Mouse (Mus musculus) urinary bladder, postnatal 4 days (tissue): ENCODE measurements around the gene Cep128.

Source experiments
- DNase-seq, 2 experiments: peaks; one replicate each; pipeline ENCODE4 v3.0.0; 2021 to 2022; ENCODE audit warnings: low spot score in 2 of 2

Cep128 gene

GRCm38 (mm10) chr12:91183304-91183855, 200.8 kb downstream of the Cep128 start:
- no peak for DNase-seq

GRCm38 (mm10) chr12:91176808-91177526, 207.2 kb downstream of the Cep128 start:
- no peak for DNase-seq

GRCm38 (mm10) chr12:91171613-91172012, 212.6 kb downstream of the Cep128 start:
- DNase-seq, result no peak

DNA sequence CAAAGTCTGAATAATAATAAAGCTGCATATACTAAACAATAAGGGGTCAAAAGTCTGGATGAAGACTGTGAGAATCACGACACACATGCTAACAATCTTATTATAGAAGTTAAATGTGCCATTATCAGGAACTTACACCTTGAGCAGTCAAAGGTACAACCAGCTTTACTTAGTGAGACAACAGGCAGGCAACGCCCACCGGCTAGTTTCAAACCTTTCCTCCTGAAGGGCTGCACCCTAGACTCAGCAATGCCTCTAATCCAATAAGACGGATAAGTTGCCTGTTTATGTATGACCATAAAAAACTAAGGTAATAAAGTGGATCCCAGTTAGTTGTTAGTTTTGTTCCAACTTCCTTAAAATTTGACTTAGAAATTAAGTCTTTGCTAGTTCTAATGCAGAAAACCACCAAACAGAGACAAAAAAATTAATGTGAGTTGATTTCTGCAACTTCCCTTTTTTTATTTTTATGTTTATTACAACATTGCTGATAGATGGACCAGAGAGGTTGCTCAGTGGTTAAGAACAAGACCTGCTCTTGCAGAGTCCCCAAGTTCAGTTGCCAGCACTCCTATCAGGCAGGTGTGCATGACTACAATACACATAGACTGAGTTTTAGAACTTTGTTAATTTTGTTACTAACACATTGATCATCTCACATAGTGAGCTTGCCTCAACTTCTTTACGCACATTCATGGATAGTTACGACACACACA, 223.0 kb downstream of the Cep128 start:
- DNase-seq, result no peak

GRCm38 (mm10) chr12:91158481-91158880, 225.7 kb downstream of the Cep128 start:
- no peak for DNase-seq

GRCm38 (mm10) chr12:91154052-91154451, 230.2 kb downstream of the Cep128 start:
- no peak for DNase-seq

DNA sequence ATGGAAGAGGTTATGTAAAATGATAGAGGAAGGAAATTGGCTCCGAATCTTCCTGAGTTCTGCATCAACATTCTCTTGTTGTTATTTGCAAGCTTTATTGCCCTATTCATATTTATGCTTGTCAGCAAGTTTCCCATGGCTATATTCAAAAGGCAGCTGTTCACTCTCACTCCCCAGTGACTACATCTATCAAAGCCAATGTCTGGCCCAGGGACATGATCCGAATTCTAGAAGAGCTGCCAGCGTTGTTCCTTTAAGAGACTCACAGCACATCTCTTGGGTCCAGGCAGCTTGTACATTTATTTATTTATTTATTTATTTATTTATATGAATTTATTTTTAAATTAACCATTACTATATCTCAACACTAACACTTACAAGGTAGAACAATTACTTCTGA, 235.1 kb downstream of the Cep128 start:
- no peak for DNase-seq

DNA sequence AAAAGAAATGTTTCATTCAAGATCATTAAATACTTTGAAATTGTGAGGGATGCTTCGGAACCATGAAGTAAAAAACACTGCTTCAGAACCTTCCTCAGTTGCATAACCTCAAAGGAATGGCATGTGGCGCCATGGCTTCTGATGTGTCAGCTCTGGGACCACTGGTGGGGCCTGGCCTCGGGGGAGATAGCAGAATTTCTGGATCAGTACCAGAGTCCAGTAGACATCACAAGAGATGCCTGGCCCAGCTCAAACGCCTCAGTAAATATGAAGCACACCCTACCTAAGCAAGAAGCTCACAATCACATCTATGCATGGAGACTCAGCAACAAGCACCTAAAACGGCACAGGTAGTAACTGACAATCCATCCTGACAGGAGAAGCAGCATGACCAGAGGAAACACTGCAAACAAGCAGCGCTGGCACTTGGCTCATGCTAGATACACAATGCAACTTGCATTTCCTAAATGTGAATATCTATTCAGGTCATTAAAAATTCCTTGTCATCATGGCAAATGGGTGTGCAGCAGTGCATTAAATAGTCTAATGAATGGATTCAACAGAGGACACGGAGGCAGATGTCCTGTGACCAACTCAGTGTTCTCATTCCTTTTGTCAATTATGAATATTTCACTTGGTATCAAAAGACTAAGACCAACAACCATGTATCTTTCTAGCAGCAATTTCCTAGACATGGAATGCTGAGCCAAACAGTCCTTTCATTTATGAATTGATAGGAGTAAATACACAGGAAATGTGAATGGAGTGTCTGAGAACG, 249.3 kb downstream of the Cep128 start:
- DNase-seq, result no peak

DNA sequence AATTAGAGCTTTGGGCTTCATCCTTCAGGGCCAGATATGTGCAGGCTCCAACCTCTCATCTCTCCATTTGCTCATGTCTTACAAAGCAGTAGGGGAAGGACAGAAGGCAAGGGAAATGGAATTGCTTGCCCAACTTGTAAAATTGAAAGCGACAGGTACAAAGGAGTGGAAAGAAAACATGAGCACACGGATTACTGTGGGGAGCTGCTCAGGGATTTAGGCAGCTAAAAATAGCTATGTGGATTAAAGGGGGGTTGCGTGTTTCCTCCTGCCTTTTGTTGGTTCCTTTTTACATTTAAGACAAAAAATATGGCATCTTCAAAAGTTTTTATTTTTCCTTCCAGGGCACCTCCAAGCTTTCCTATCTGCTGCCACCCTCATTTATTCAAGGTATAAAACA, 269.2 kb downstream of the Cep128 start:
- no peak for DNase-seq

- DNase-seq, result no peak
These were observed 280.9 kb downstream of the Cep128 start for GRCm38 (mm10) chr12:91103316-91103715.

- no peak for DNase-seq
These were observed 286.3 kb downstream of the Cep128 start for GRCm38 (mm10) chr12:91097869-91098268.

- no peak for DNase-seq
These were observed 288.0 kb downstream of the Cep128 start for GRCm38 (mm10) chr12:91096197-91096596.

DNA sequence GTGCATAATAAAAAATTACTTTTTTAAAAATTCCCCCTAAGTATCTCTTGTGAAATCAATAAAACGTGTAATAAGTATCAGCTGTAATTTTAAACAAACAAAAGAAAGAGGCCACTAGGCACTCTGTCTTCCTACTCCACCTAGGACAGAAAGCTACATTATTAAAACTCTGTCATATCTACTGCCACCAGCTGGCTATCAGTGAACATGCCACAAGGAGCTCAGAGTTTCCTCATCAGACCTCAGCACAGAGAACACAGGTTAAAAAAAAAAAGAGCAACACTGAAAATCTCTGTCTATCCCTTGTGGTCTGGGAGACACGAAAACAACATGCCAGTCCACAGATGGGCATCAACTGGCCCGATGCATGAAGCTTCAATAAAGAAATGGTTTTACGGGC, 295.9 kb downstream of the Cep128 start:
- DNase-seq, result no peak

DNA sequence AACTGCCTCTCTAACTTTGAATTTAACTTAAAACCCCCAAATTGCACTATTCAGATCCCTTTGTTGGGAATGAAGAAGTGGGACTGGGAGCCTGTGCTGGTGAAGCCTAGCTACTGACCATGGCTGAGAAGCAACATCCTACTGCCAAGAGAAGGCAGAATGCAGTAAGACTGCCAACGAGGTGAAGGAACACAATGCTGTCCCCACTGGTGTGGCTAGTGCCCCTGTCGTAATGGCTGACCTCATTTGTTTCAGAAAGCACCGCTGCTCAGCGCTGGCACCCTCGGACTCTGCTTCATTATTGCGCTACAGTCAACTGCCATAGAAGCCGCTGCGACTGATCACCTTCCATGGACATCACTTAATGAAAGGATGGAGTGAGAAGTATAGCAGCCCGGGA, 298.2 kb downstream of the Cep128 start:
- no peak for DNase-seq

DNA sequence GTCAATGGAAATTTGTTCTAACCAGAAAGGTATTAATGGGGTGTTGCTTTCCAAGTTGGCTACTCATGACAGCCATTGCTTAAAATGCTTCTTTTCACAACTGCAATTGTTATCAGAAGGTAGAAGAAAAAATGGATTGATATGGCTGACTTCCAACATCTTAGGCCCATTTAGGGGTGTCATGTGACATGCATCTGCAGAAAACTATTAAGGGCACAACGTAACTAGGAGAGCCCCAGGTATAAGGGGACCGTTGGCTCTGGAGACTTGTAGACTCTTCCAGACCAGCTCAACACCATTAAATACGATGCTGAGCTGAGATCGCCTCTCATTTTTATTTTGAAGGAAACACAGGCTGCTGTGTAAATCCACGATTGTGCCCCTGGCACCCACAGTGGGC, 308.6 kb downstream of the Cep128 start:
- no peak for DNase-seq

- DNase-seq, result no peak
These were observed 313.6 kb downstream of the Cep128 start for GRCm38 (mm10) chr12:91070551-91071045.

DNA sequence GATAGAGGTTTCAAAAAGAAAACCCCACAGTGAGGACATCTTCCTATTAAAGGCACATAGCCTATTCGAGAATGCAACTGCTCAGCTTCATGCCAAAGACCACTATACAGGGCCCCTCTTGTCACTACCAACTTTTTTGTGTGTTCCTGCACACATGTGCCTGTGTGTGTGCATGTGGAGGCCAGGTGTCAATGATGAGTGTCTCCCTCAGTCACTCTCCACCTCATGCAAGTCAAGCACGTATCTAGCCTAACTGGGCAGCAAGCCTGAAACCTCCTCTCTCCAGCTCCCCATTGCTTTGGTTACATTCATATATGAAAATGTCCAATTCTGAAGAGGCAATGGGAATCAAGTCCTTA, 317.1 kb downstream of the Cep128 start:
- no peak for DNase-seq

DNA sequence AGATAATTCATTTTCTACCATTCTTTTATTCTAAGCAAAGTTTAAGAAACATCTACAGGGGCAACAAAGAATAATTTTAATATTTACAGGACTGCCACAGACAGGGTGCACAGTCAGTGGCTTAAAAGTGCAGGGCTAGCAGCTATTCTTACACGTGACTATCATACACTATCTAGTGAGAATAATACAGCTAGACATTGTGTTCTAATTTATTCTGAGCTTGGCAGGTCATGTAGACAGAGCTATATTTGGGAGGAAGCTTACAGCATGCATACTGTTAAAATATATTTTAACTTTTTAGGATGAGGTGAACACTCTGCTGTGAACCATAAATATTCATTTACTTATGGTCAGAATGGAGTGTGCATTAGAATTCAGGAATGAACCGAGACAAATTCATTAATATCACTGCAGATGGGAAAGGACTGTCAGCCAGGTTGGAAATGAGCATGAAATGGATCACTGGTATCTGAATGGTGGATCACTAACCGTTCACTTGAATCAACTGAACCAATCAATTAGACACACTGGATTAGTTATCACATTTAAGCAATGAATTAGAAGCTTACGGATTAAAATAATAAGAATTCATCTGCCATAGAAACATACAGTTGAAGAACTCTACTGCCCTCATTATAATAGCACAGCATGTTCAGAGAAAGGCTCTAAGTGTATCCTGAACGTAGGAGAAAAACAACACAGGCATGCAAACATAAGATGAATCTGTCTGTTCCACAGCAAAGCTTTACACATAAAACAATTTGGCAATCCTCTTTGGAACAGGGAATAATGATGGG, 317.7 kb downstream of the Cep128 start:
- DNase-seq, result no peak

GRCm38 (mm10) chr12:91065423-91065822, 318.8 kb downstream of the Cep128 start:
- DNase-seq, result no peak

GRCm38 (mm10) chr12:91064368-91064999, 319.7 kb downstream of the Cep128 start:
- no peak for DNase-seq
